Mouse (Mus musculus) heart, postnatal 0 days (tissue): ENCODE results near the gene Aldh1l2. TPM values are rescaled to one million over a fixed set of nuclear protein-coding genes. Genes with fewer than 3 reads are reported as not detected.

Source experiments
- ATAC-seq: fragments of 200-750 bp; cut with Nextera tagmentation; 2 replicates; pipeline ENCODE4 v1.8.0; 2017; ENCODE audit warnings: low read depth, moderate number of reproducible peaks, moderate library complexity; ENCODE audit not compliant: insufficient read depth
- DNase-seq: peaks from one replicate; pipeline ENCODE4 v3.0.0-alpha.2; 2016; ENCODE audit warnings: low spot score
- H3K27ac ChIP-seq: fragments of 300-500 bp; sonication (generic); 2 replicates; pipeline ENCODE4 v1.5.1; 2014; ENCODE audit warnings: low read depth, mild to moderate bottlenecking
- H3K27me3 ChIP-seq: fragments of 300-500 bp; sonication (generic); 2 replicates; pipeline ENCODE4 v1.6.1; 2014; ENCODE audit warnings: low read length, mixed read lengths; ENCODE audit not compliant: control insufficient read depth, insufficient read depth
- H3K36me3 ChIP-seq: fragments of 300-500 bp; sonication (generic); replicated peaks from 2 replicates; pipeline ENCODE4 v1.6.1; 2014; ENCODE audit warnings: low read length, mixed read lengths; ENCODE audit not compliant: control insufficient read depth, insufficient read depth
- H3K4me1 ChIP-seq: fragments of 300-500 bp; sonication (generic); 2 replicates; pipeline ENCODE4 v1.6.1; 2014; ENCODE audit warnings: antibody characterized with exemption; ENCODE audit not compliant: control insufficient read depth, insufficient read depth
- H3K4me2 ChIP-seq: fragments of 300-500 bp; sonication (generic); 2 replicates; pipeline ENCODE4 v1.6.1; 2014; ENCODE audit warnings: low read depth, mild to moderate bottlenecking, low read length, moderate library complexity
- H3K4me3 ChIP-seq: fragments of 300-500 bp; sonication (generic); 2 replicates; pipeline ENCODE4 v1.5.1; 2014; ENCODE audit warnings: low read depth, low read length
- H3K9ac ChIP-seq: fragments of 300-500 bp; sonication (generic); replicated peaks from 2 replicates; pipeline ENCODE4 v1.6.1; 2014; ENCODE audit warnings: low read depth, low read length, mixed read lengths
- H3K9me3 ChIP-seq: fragments of 300-500 bp; sonication (generic); replicated peaks from 2 replicates; pipeline ENCODE4 v1.6.1; 2016; ENCODE audit warnings: low read length; ENCODE audit not compliant: control insufficient read depth
- CTCF ChIP-seq: IDR thresholded peaks from 2 replicates; pipeline ENCODE4 v1.5.1; 2016; ENCODE audit warnings: antibody characterized with exemption, control low read depth, low read depth
- EP300 ChIP-seq: IDR thresholded peaks from 2 replicates; pipeline ENCODE4 v1.6.1; 2016; ENCODE audit warnings: antibody characterized with exemption, low read depth
- WGBS: fragments of 180-500 bp; shearing (Covaris S2); extraction: QIAGEN DNeasy Blood & Tissue Kit; methylation state at CpG from one replicate; pipeline ENCODE4 v1.1.7; 2014; 5-methylcytosine and 5-hydroxymethylcytosine counted together
- polyA plus RNA-seq: library from polyadenylated mRNA; unstranded; fragments of >200 nt; fragmentation: Nextera tagmentation; extraction: Ambion mirVana; gene quantifications from 2 replicates; pipeline ENCODE4 v1.2.1, GENCODE M21; 2015
- total RNA-seq: library from RNA; depleted of rRNA; stranded (reverse); fragments of >200 nt; gene quantifications from 2 replicates; pipeline ENCODE4 v1.2.3, GENCODE M21; 2014; ENCODE audit warnings: low replicate concordance

Gene Aldh1l2
- total and polyA plus RNA-seq, 2 experiments from 2014 or later, result 4.6 to 16.2 TPM

DNA sequence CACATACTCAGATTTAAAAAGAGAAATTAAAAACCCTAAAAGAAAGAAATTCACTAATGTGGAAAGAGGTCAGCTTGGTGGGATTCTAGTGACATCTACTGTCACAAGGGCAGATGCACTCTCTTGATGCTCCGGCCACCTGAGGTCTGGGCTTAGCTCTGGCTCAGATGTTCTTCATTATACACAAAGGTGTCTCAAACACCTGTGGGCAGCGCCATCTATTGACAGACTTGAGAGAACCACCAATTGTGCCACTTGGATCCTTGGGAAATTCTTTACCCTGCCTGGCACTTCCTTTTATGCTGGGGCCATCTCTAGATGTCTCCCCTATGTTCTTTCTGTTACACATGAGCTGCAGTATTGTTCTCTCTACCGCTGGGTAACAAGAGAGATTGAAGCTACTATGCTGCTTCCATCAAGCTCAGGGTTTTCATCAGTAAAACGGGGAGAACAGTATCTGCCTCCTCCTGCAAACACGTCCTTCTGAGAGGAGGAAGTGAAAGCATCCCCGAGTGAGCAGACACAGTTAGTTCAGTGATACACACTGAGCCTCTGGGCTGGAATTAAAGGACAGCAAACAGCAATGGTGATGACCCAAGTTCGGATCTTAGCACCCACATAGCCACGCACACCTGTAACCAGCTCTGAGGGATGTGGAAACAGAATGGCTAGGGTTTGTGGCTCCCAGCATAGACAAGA is 24.8 kb downstream of the Aldh1l2 start:
- TF ChIP-seq EP300 (no peak), CTCF (no peak; the same call in 1 of the 2 replicates)
- H3K27me3 ChIP-seq, result no peaks in the 10 kb centered on the region

DNA sequence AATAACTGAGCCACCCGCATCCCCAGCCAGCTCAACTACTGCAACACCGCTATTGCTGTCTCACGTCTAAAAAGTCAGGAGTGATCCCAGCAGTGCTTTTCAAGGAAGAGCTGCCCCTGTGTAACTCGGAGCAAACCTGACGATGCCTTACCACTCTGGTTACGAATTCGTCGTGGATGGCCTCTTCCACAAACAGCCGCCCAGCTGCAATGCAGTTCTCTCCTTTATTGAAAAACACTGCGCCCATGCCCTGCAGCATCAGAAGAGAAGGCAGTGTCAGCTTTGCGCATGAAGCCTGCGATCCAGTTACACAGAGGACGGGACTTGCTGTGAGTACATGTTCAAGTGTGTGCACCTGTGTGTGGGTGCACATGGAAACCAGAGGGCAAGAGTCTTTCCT is 36.6 kb downstream of the Aldh1l2 start:
- DNase-seq (no peak), ATAC-seq (no peak)
- 87% methylated on average over 13 of the region's 13 CpGs for WGBS
- no peak overlapping the region for H3K9ac ChIP-seq
- H3K4me2 ChIP-seq, result no peak overlapping the region
- H3K36me3 ChIP-seq, result no peaks in the 10 kb centered on the region
- no peaks in the 10 kb centered on the region for H3K4me1 ChIP-seq
- H3K27ac ChIP-seq, result no peak overlapping the region
- no peak for TF ChIP-seq CTCF
- no peak for TF ChIP-seq EP300
- no peak overlapping the region for H3K4me3 ChIP-seq
- no peaks in the 10 kb centered on the region for H3K9me3 ChIP-seq
- H3K27me3 ChIP-seq, result no peaks in the 10 kb centered on the region

More for the DNA sequence above, 24.8 kb downstream of the Aldh1l2 start:
- Histone ChIP-seq H3K9me3 (no peaks in the 10 kb centered on the region), H3K27ac (no peak overlapping the region), H3K36me3 (no peaks in the 10 kb centered on the region; the same call in 1 of the 2 replicates), H3K9ac (no peak overlapping the region), H3K4me3 (no peak overlapping the region), H3K4me2 (no peak overlapping the region), H3K4me1 (no peaks in the 10 kb centered on the region)
- ATAC-seq (no peak), DNase-seq (no peak)
- 65% methylated on average over 8 of the region's 8 CpGs for WGBS

DNA sequence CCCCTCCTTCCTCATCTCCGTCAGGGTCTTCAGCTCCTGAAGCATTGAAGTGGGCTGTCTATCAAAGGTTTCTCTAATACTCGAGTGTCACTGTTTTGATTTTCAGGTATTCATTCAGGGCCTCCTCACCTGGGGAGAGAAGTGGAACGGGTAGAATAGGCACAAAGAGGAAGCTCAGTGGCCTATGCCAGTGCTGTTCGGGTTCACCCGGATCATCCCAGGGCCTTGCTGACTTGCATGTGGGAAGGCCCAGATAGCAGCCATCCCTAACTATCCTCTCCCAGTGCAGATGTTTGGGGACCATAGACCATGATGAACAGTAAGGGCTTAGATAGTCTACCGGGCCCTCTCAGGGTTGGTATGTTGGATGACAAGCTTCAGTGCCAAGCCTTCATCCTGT is 43.4 kb downstream of the Aldh1l2 start:
- TF ChIP-seq EP300, result no peak
- no peak for TF ChIP-seq CTCF
- H3K9me3 ChIP-seq, result no peaks in the 10 kb centered on the region
- no peak overlapping the region for H3K27ac ChIP-seq
- no peak overlapping the region for H3K4me3 ChIP-seq
- H3K9ac ChIP-seq, result no peak overlapping the region
- ATAC-seq (no peak), DNase-seq (no peak)
- no peaks in the 10 kb centered on the region for H3K27me3 ChIP-seq
- no peaks in the 10 kb centered on the region for H3K4me1 ChIP-seq
- WGBS, result 80% methylated on average over 6 of the region's 6 CpGs
- H3K4me2 ChIP-seq, result no peak overlapping the region
- H3K36me3 ChIP-seq, result no peaks in the 10 kb centered on the region

DNA sequence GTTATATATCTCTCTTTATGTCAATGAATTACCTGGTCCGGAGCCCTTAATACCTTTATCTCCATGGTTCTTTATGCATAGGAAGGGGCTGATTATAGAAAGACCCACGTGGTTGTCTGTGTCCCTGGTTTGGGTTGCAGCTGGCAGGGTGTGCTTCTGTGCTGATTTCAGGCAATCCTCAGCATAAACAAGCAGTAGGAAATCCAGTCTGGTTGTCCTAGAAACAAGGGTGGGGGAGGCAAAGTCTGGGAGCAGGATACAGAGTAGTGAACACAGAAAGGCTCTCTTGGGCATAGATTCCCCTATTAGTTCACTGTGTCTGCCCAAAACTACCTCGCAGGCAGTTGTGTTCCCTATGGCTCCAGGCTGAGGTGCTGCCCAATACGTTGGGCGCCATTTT is 56.7 kb downstream of the Aldh1l2 start:
- Histone ChIP-seq H3K36me3 (no peaks in the 10 kb centered on the region), H3K4me2 (no peak overlapping the region), H3K27me3 (no peaks in the 10 kb centered on the region), H3K4me3 (no peak overlapping the region), H3K9me3 (no peaks in the 10 kb centered on the region), H3K4me1 (no peaks in the 10 kb centered on the region), H3K9ac (no peak overlapping the region), H3K27ac (no peak overlapping the region)
- DNase-seq (no peak), ATAC-seq (no peak)
- 79% methylated on average over 5 of the region's 5 CpGs for WGBS
- no peak for TF ChIP-seq CTCF
- no peak for TF ChIP-seq EP300

DNA sequence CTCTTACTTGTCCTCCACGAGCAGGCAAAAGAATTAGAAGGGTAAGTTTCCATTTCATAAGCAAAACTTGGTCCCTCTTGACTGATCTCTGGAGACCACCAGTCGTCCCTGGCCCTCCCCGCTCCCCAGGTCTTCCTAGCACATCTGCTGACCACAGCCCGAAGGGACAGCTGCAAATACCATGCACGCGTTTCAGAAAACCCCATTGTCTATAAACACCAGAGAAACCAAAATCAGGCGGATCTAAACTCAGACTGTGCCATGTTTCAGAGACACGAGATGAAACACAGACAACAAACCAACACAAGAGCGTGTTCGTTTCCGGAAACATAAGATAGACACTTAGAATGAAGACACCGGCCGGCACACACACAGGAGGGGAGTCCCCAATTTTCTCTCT is 58.7 kb downstream of the Aldh1l2 start:
- DNase-seq, result no peak
- 93% methylated on average over 13 of the region's 13 CpGs for WGBS
- no peak overlapping the region for H3K27ac ChIP-seq
- H3K4me2 ChIP-seq, result no peak overlapping the region
- no peaks in the 10 kb centered on the region for H3K4me1 ChIP-seq
- no peak for TF ChIP-seq EP300
- TF ChIP-seq CTCF, result no peak
- H3K9me3 ChIP-seq, result no peaks in the 10 kb centered on the region
- H3K36me3 ChIP-seq, result no peaks in the 10 kb centered on the region
- no peak for ATAC-seq
- no peak overlapping the region for H3K4me3 ChIP-seq
- no peaks in the 10 kb centered on the region for H3K27me3 ChIP-seq
- no peak overlapping the region for H3K9ac ChIP-seq

DNA sequence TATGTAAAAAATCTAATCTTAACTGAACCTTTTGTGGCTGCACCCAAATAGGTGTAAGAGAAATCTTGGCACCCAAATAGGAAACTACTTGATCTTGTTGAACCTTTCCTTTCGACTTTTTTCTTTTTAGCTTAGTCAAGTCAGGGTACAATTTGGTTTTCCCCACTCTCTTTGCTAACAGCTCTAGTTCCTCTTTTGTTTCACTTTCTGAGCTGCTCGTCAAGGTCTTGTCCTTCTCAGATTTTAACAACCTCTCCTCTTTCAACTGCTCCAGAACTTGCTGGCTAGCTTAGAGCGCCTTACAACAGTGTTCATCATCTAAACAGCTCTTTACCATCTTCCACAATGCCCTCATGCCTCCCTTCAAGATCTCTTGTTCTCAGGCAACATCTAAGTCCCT is 76.4 kb downstream of the Aldh1l2 start:
- Histone ChIP-seq H3K36me3 (no peaks in the 10 kb centered on the region), H3K9ac (no peak overlapping the region), H3K4me3 (no peak overlapping the region), H3K4me1 (no peaks in the 10 kb centered on the region), H3K27ac (no peak overlapping the region), H3K27me3 (no peaks in the 10 kb centered on the region), H3K4me2 (no peak overlapping the region), H3K9me3 (peaks cover 11% of the 10 kb centered on the region)
- ATAC-seq (no peak), DNase-seq (no peak)
- TF ChIP-seq EP300 (no peak), CTCF (no peak)
- 87% methylated on average over 3 of the region's 3 CpGs for WGBS
